Mouse (Mus musculus) testis, adult 2 months (tissue): Measurements from ENCODE around the gene Psap.

ENCODE experiments used
- CTCF ChIP-seq: fragments of 200-500 bp; IDR thresholded peaks from 2 replicates; pipeline ENCODE4 v1.5.1; 2012; ENCODE audit warnings: low read depth, mild to moderate bottlenecking, inconsistent platforms, low read length, moderate library complexity; ENCODE audit not compliant: control insufficient read depth, insufficient read depth, insufficient replicate concordance
- POLR2A ChIP-seq: fragments of 200-500 bp; IDR thresholded peaks from 2 replicates; pipeline ENCODE4 v1.6.1; 2012; ENCODE audit warnings: low read depth, mild to moderate bottlenecking, inconsistent platforms, low read length, moderate library complexity; ENCODE audit not compliant: control insufficient read depth

GRCm38 (mm10) chr10:60243941-60244340 is 33.5 kb upstream of the Psap start:
- no peak for TF ChIP-seq CTCF
- no peak for TF ChIP-seq POLR2A
